Mouse (Mus musculus) neural tube, embryonic 11.5 days (tissue): ENCODE data around the gene Gprc5a. TPM values are rescaled to one million over a fixed set of nuclear protein-coding genes. Genes with fewer than 3 reads are reported as not detected.

ENCODE experiments used
- polyA plus RNA-seq: library from polyadenylated mRNA; unstranded; fragments of >200 nt; fragmentation: Nextera tagmentation; extraction: Ambion mirVana; gene quantifications from 2 replicates; pipeline ENCODE4 v1.2.1, GENCODE M21; 2014

The Gprc5a gene
- polyA plus RNA-seq, 1 experiment from 2014 or later, result 5.8 TPM

Other genes starting within 250 kb of the Gprc5a start
- gene Crebl2, start 235.5 kb upstream of the Gprc5a start, polyA plus RNA-seq, result 1.1 and 1.5 TPM in 2 replicates
- gene Gpr19, start 167.1 kb upstream of the Gprc5a start, polyA plus RNA-seq, result 27.4 and 31.0 TPM in 2 replicates
- gene Cdkn1b, start 145.2 kb upstream of the Gprc5a start, polyA plus RNA-seq, result 17.8 and 20.7 TPM in 2 replicates
- 2.8 and 3.2 TPM in 2 replicates for gene Apold1, start 83.9 kb upstream of the Gprc5a start, polyA plus RNA-seq
- 109 and 112 TPM in 2 replicates for gene Ddx47, start 54.0 kb upstream of the Gprc5a start, polyA plus RNA-seq
- not detected in 2 replicates for gene Gprc5d, start 52.6 kb downstream of the Gprc5a start, polyA plus RNA-seq
- 41.3 and 44.4 TPM in 2 replicates for gene Fam234b, start 132.3 kb downstream of the Gprc5a start, polyA plus RNA-seq
- gene Hebp1, start 132.4 kb downstream of the Gprc5a start, polyA plus RNA-seq, result 2.8 and 3.0 TPM in 2 replicates
- gene Gsg1, start 188.7 kb downstream of the Gprc5a start, polyA plus RNA-seq, result 0.69 and 1.0 TPM in 2 replicates
- not detected in 2 replicates for gene Pbp2, start 244.8 kb downstream of the Gprc5a start, polyA plus RNA-seq